Mouse (Mus musculus) erythroblast, embryonic 14.5 days (primary cell): Measurements from ENCODE around the gene Olfr48.

Experiments
- GATA1 ChIP-seq: IDR thresholded peaks from 2 replicates; pipeline ENCODE4 v1.6.1; 2012; ENCODE audit warnings: low read length, inconsistent platforms, mixed read lengths
- TAL1 ChIP-seq: IDR thresholded peaks from 3 replicates; pipeline ENCODE4 v1.6.1; 2012; ENCODE audit warnings: low read length, inconsistent platforms, mixed read lengths

- TF ChIP-seq TAL1 = no peak
- TF ChIP-seq GATA1 = no peak
Measured at GRCm38 (mm10) chr2:89799583-89799982, 48.4 kb downstream of the Olfr48 start.
